Mouse (Mus musculus): ENCODE data around the gene Vmo1. TPM values are rescaled to one million over a fixed set of nuclear protein-coding genes. Genes with fewer than 3 reads are reported as not detected.

The Vmo1 gene
- polyA plus RNA-seq (2015; fragmentation: Nextera tagmentation; extraction: Ambion mirVana) = 0.43 and 0.68 TPM in 2 replicates

DNA sequence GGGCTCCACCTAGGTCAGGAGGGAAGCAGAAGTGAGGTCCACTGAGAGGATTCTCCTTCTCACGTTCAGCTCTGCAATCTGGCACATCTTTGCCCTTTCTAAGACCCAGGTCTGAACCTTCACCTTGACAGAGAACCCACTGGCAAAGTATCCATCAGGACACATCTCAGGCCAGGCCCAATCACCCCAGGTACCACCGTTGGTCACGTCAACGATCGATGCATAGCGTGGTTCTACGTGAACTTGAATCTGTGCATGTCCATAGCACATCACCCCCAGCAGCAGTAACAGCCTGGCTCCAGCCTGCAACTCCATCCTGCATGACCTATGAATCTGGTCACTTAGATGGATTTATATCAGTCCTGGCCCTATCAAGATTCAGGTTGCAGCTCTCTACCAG is at the start of gene Vmo1:
TSS of gene Vmo1 (minus strand) at position 329 of the 400 bp plus-strand sequence.
- no peak for ATAC-seq
- WGBS = 86% methylated on average over 7 of the region's 7 CpGs
- Histone ChIP-seq H3K27ac (ENCODE audit: low read length) (no peak within 1 kb of the TSS), H3K36me3 (ENCODE audit: insufficient read depth, low read length) (no peaks in the 10 kb centered on the region), H3K4me1 (ENCODE audit: insufficient read depth, low read depth, low read length) (no peaks in the 10 kb centered on the region), H3K9ac (replicated peaks; ENCODE audit: low read depth) (no peak within 1 kb of the TSS), H3K9me3 (ENCODE audit: low read length) (no peaks in the 10 kb centered on the region), H3K27me3 (replicated peaks; ENCODE audit: insufficient read depth, low read length) (no peaks in the 10 kb centered on the region), H3K4me3 (ENCODE audit: low read depth, low read length) (no peak within 1 kb of the TSS), H3K4me2 (replicated peaks; ENCODE audit: low read depth, low read length) (no peak within 1 kb of the TSS)
- TF ChIP-seq EP300 (IDR thresholded peaks at IDR 0.05) (no peak), CTCF (IDR thresholded peaks at IDR 0.05) (no peak)
- no peak for DNase-seq (ENCODE audit: low spot score)

DNA sequence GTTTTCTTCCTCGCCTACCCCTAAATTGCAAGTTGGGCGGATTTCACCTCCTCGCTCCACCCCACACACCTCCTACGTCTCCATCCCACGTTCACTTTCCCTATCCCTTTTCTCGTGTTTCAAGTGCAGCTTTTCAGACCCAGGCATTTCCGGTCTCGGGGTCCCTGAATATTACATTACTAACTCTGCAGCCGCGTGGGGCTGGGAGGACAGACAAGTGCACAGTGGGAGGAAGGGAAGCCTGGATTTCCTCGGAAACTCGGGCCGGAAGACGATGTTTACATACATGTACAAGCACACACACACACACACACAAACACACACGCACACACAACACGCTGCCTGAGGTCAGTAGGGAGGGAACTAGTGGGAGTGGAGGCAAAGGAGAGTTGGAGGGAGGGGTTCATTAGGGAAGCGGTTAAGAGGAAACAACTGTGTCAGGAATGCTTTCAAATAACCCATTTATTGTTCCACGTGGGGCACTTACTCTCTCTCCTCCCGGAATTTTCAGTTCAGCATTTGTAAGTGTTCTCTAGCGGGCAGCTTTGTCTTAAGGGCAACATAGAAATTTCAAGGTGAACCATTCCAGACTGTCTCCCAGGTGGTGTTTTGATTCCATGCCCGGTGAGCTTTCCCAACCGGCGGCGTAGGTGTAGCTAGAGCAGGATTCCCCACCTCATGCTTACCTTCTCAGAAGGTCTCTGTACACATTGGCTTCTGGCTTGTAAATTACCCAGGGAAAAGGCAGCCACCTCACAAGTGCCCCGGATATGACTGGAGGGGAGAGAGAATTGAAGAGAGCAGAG is 49.3 kb upstream of the Vmo1 start:
- DNase-seq (ENCODE audit: low spot score) (peak; percentile 79), ATAC-seq (peak; percentile 39)
- TF ChIP-seq CTCF (IDR thresholded peaks at IDR 0.05) (no peak), EP300 (IDR thresholded peaks at IDR 0.05) (peak; percentile 63; the same call in 1 of the 2 replicates)
- WGBS = 1% methylated on average over 25 of the region's 25 CpGs
- Histone ChIP-seq H3K4me2 (replicated peaks; ENCODE audit: low read depth, low read length) (peak overlapping the region; percentile 95), H3K27ac (ENCODE audit: low read length) (peak overlapping the region; percentile 88), H3K9me3 (ENCODE audit: low read length) (no peaks in the 10 kb centered on the region), H3K27me3 (replicated peaks; ENCODE audit: insufficient read depth, low read length) (no peaks in the 10 kb centered on the region), H3K36me3 (ENCODE audit: insufficient read depth, low read length) (no peaks in the 10 kb centered on the region), H3K4me3 (ENCODE audit: low read depth, low read length) (peak overlapping the region; percentile 85), H3K4me1 (ENCODE audit: insufficient read depth, low read depth, low read length) (peaks cover 7% of the 10 kb centered on the region; the same call in 1 of the 2 replicates), H3K9ac (replicated peaks; ENCODE audit: low read depth) (peak overlapping the region; percentile 58)

DNA sequence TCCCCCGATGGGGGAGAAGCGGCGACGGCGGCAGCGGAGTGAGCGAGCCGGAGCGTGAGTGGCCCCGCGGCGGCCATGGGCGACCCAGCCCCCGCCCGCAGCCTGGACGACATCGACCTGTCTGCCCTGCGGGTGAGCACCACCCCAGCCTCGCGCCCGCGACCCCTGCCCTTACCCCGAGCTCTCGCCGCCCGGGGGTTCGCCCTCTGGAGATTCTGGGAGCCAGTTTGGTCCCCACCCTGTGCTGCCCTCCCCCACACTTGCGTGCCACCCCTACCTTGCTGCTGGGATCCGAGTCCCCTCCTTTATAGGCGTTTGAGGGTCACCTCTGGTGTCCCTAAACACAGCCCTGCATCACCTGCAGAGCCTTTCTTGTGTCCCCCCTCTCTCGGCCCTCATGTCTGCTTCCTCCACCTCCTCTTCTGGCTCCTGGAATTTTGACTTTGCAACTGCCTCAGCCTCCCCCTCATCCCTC is 48.6 kb upstream of the Vmo1 start:
- H3K4me1 ChIP-seq (ENCODE audit: insufficient read depth, low read depth, low read length) = peaks cover 7% of the 10 kb centered on the region; the same call in 1 of the 2 replicates
- ATAC-seq = no peak; the same call in 1 of the 2 replicates
- WGBS = 1% methylated on average over 10 of the region's 31 CpGs

DNA sequence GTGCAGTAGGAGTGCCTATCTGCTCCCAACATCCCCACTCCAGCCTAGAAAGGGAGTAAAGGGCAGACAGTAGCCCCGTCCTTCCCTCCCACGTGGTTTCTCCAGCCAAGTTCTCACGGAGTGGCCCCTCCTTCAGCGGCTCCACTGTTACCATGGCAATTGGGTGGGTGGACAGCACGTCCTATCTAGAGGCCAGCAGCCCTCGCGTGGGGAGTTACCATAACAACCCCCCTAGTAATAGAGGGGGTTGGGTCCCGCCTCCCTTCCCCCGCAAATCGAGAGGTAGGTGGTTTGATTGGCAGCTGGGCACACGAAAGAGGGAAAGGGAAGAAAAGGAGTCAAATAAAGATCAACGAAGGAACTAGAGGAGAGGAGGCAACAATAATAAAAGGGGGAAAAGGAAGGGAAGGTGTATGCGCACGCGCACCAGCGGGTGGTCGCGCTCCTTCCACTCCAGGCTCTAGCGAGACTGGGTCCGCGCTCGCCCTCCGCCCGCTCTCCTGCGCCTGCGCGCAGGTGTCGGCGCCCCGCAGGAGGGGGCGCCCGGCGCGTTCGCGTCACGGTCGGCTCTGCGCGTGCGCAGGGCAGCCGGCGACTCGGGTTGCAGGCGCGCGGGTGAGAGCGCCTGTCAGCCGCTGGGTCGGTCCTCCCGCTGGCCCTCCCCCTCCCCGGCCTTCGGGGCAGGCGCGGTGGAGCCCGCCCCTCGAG is 48.0 kb upstream of the Vmo1 start, which contains the start of gene Mink1:
TSS of gene Mink1 (plus strand) at position 595 of the 708 bp plus-strand sequence.
- Histone ChIP-seq H3K27ac (ENCODE audit: low read length) (peak within 1 kb of the TSS; percentile 88), H3K36me3 (ENCODE audit: insufficient read depth, low read length) (0 out of 2 replicates have a peak, but pooled peaks cover 2% of the 10 kb centered on the region), H3K9ac (replicated peaks; ENCODE audit: low read depth) (peak within 1 kb of the TSS; percentile 58), H3K4me3 (ENCODE audit: low read depth, low read length) (peak within 1 kb of the TSS; percentile 85), H3K4me2 (replicated peaks; ENCODE audit: low read depth, low read length) (peak within 1 kb of the TSS; percentile 95), H3K27me3 (replicated peaks; ENCODE audit: insufficient read depth, low read length) (no peaks in the 10 kb centered on the region), H3K9me3 (ENCODE audit: low read length) (no peaks in the 10 kb centered on the region), H3K4me1 (ENCODE audit: insufficient read depth, low read depth, low read length) (peaks cover 7% of the 10 kb centered on the region; the same call in 1 of the 2 replicates)
- DNase-seq (ENCODE audit: low spot score) = peak; percentile 93
- ATAC-seq = peak; percentile 89
- TF ChIP-seq EP300 (IDR thresholded peaks at IDR 0.05) (no peak), CTCF (IDR thresholded peaks at IDR 0.05) (peak; percentile 29; the same call in 1 of the 2 replicates)
- under 1% methylated on average over 43 of the region's 57 CpGs for WGBS

More for the DNA sequence above, 48.6 kb upstream of the Vmo1 start:
- Histone ChIP-seq H3K4me2 (replicated peaks; ENCODE audit: low read depth, low read length) (peak overlapping the region; percentile 95), H3K9ac (replicated peaks; ENCODE audit: low read depth) (peak overlapping the region; percentile 58), H3K27me3 (replicated peaks; ENCODE audit: insufficient read depth, low read length) (no peaks in the 10 kb centered on the region), H3K4me3 (ENCODE audit: low read depth, low read length) (peak overlapping the region; percentile 85), H3K36me3 (ENCODE audit: insufficient read depth, low read length) (no peaks in the 10 kb centered on the region), H3K9me3 (ENCODE audit: low read length) (no peaks in the 10 kb centered on the region), H3K27ac (ENCODE audit: low read length) (peak overlapping the region; percentile 88)
- no peak for DNase-seq (ENCODE audit: low spot score)
- no peak for TF ChIP-seq CTCF (IDR thresholded peaks at IDR 0.05)
- TF ChIP-seq EP300 (IDR thresholded peaks at IDR 0.05) = no peak

DNA sequence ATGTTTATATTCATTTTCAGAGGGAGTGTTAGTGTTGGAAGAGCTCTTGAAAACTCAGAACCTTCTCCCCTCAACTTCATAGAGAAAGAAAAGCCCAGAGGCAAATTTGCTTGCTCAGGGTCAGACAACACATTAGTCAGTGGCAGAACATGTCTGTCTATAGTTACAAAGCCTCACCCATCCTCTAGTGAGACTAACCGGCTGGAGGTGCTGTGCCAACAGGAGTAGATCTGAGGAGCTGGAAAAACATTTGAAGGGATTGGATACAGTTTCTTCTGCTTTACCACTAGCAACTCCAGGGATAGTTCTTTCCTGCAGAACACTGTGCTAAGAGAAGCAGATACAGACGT is 47.5 kb upstream of the Vmo1 start:
- H3K27ac ChIP-seq (ENCODE audit: low read length) = no peak overlapping the region

DNA sequence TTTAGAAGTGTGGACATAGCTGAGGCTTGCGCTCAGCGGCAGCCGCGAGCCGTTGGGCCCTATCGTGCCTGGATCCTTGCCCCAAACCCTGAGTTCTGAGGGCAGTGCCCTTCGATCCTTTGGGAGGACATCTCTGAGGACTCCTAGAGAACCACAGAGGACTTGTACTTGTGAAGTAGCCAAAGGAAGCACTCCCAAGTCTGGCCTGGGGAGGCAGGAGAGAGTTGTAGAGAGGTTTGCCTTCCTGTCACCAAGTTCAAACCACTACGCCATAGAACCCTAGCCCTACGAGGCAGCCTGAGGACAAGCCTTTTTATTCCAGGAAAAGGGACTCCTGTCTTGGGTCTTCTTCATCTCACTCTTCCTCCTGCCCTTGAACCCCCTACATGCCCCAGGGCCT is 43.1 kb upstream of the Vmo1 start:
- Histone ChIP-seq H3K4me2 (replicated peaks; ENCODE audit: low read depth, low read length) (no peak overlapping the region), H3K36me3 (ENCODE audit: insufficient read depth, low read length) (0 out of 2 replicates have a peak, but pooled peaks cover 3% of the 10 kb centered on the region), H3K4me1 (ENCODE audit: insufficient read depth, low read depth, low read length) (no peaks in the 10 kb centered on the region), H3K4me3 (ENCODE audit: low read depth, low read length) (no peak overlapping the region), H3K27ac (ENCODE audit: low read length) (no peak overlapping the region), H3K9me3 (ENCODE audit: low read length) (no peaks in the 10 kb centered on the region), H3K27me3 (replicated peaks; ENCODE audit: insufficient read depth, low read length) (no peaks in the 10 kb centered on the region), H3K9ac (replicated peaks; ENCODE audit: low read depth) (no peak overlapping the region)
- DNase-seq (ENCODE audit: low spot score) (no peak), ATAC-seq (no peak)
- WGBS = 91% methylated on average over 9 of the region's 9 CpGs
- TF ChIP-seq EP300 (IDR thresholded peaks at IDR 0.05) = no peak
- TF ChIP-seq CTCF (IDR thresholded peaks at IDR 0.05) = no peak

More for the DNA sequence above, 47.5 kb upstream of the Vmo1 start:
- ATAC-seq = no peak; the same call in 1 of the 2 replicates
- no peak for TF ChIP-seq EP300 (IDR thresholded peaks at IDR 0.05)
- TF ChIP-seq CTCF (IDR thresholded peaks at IDR 0.05) = peak; percentile 27
- WGBS = 3% methylated on average over 2 of the region's 2 CpGs
- Histone ChIP-seq H3K4me1 (ENCODE audit: insufficient read depth, low read depth, low read length) (peaks cover 7% of the 10 kb centered on the region; the same call in 1 of the 2 replicates), H3K4me2 (replicated peaks; ENCODE audit: low read depth, low read length) (peak overlapping the region; percentile 95), H3K9ac (replicated peaks; ENCODE audit: low read depth) (0 out of 2 replicates have a peak overlapping the region, but pooled peaks have one; percentile 58), H3K4me3 (ENCODE audit: low read depth, low read length) (peak overlapping the region; percentile 85; the same call in 1 of the 2 replicates), H3K9me3 (ENCODE audit: low read length) (no peaks in the 10 kb centered on the region), H3K36me3 (ENCODE audit: insufficient read depth, low read length) (0 out of 2 replicates have a peak, but pooled peaks cover 3% of the 10 kb centered on the region), H3K27me3 (replicated peaks; ENCODE audit: insufficient read depth, low read length) (no peaks in the 10 kb centered on the region)
- DNase-seq (ENCODE audit: low spot score) = peak; percentile 15

All from lung, postnatal 0 days (tissue).